Mouse (Mus musculus) c-Kit-negative CD71-positive TER-119-positive erythroid progenitor cells, embryonic 14.5 days (primary cell): ENCODE results near the gene Tef.

Experiments
- DNase-seq: peaks from one replicate; pipeline ENCODE4 v3.0.0-alpha.2; 2013; ENCODE audit warnings: low read depth, low spot score

Gene Tef

GRCm38 (mm10) chr15:81848301-81848700, 46.1 kb downstream of the Tef start:
- DNase-seq = peak; percentile 65

- no peak for DNase-seq
Measured at GRCm38 (mm10) chr15:81849104-81849503, 46.9 kb downstream of the Tef start.

DNA sequence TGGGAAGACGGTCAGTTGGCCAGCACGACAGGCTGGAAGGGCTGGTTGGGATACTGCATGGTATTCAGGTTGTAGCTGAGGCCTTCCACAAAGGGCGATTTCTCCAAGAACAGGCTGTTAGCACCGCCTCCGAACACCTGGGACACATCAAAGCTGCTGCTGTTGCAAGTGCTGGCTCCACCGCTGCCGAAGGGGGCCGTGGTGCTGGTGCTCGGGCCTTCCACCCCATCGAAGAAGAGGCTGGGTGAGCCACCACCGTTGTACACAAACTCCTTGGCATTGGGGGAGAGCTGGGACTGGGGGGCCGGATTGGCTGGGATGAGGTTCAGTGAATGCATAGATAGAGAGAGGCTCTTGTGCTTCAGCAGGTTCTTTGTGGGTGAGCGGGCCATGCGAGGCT, 48.5 kb downstream of the Tef start:
- DNase-seq = no peak

GRCm38 (mm10) chr15:81851375-81851774, 49.2 kb downstream of the Tef start:
- DNase-seq = no peak

DNA sequence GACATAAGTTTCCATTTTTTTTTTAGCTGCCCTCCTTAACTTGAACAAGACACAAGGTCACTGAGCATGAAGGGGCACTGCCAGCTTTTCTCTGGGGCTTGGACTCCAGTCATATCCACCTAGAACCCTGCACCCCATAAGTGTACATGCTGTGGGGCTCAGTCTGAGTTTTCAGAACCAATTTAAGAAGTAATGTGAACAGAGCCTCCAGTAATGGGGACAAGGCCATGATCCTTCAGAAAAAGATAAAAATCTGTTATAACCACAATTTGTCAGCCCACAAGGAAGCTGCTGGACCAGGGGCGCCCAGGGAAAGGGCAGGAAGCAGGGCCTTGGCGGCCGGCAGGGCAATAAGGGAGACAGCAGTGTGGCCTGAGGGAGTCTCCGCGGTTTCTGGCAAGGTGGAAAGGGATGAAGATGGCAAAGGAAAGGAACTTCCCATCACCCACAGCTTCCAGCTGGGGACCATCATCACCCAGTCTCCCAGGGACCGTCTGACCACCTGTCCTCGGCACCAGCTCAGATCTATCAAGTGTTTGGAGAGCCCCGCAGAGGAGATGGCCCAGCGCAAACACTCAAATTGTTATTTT, 50.3 kb downstream of the Tef start:
- no peak for DNase-seq

DNA sequence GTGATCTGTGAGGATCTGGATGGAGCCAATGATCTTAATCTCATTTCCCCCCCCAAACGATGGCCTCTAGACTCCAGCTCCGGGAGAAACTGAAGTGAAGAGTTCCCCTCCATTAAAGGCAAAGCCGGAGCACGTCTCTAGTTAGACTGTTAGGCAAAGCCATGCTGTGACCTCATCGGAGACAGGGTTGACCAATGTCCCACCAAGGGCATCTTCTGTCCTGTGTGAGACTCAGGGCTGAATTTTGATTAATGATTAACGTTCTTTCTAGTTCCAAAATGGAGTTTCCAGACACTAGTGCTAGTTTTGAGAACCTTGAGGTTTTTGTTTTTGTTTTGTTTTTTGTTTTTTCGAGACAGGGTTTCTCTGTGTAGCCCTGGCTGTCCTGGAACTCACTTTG, 50.9 kb downstream of the Tef start:
- no peak for DNase-seq

DNA sequence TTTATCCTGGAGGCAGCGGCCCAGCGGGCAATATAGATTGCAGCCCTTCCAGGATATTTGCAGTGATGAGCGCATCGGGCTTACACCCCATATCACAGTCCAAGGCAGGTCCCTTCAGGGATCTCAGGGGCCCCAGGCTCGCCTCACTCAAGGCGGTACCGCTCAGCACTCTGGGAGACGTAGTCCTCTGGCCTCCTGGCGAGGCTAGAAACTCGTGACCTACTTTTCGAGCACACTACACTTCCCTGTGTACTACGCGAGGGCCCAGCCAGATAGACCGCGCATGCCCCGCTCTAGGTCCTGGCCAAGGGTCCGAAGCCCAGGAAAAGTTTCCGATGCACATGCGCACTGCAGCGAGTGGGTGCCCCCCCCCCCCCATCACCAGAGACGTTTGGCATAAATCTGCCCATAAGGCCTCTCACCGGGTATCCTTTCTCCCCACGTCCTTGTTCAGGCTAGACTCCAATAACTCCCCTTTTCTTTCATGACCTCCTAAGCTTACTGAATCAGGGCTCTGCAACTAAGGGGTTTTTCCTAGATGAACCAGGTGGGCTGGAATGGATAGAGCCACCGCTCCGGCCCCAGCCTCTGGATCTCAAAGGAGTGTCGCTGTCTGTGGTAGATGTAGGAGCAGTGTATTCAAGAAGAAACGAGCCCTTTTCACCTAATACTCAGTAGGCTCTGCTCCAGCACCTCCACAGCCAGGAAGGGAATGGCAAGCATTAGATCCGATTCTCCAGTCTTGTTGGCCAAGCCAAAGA, 54.0 kb downstream of the Tef start:
- DNase-seq = peak; percentile 77

DNA sequence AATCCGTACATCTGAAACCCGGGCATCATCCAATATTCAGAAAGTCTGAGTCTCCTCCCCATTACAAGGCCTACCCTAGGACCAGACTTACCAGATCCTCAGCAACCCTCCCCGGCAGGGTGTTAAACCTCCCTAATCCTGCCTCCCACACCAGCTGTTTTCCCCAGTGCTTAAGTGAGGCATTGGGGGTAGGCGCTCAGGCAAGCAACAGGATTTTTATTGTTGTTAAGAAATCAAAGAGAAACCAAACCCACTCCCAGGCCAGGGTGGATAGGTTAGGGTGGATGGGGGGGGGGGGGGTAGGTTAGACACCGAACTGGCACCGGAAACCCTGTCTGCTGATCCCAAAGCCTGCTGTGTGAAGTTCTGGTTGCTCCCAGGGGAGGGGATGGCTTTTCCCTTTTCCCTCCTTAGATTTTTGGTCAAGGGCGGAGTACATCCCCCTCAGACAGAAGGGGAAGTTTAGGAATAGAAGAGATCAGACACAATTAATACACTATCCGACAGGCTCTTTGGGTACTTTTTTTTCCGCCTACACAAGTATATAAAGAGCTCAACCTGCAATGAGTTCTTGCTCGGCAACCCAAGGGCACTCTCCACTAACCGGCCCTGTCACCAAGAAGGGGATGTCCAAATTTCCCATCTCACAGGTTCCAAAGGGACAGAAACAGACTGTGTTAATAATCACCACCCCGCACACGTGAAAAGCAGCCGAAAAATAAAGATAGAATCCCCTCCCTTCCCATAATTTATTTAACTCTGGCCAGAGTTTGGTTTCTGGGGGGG, 54.9 kb downstream of the Tef start:
- DNase-seq = no peak

GRCm38 (mm10) chr15:81857724-81858116, 55.5 kb downstream of the Tef start:
- DNase-seq = no peak

DNA sequence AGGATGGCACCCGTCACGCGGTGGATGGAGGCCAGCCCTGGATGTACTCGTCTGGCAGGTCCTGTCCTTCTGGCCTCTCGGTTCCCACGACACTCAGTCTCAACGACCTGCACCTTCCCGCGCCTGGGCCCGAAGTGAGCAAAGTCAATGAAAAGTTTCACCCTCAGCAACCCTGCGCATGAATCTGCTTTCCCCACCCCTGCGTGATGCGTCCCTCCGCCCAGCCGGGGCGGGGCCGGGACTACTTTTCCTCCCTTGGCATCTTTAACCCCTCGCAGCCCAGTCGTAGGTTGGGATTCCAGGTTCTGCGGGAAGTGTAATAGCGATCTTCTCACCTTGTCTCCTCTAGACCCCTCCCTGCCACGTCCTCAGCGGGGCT, 55.9 kb downstream of the Tef start:
- DNase-seq = peak; percentile 79

DNA sequence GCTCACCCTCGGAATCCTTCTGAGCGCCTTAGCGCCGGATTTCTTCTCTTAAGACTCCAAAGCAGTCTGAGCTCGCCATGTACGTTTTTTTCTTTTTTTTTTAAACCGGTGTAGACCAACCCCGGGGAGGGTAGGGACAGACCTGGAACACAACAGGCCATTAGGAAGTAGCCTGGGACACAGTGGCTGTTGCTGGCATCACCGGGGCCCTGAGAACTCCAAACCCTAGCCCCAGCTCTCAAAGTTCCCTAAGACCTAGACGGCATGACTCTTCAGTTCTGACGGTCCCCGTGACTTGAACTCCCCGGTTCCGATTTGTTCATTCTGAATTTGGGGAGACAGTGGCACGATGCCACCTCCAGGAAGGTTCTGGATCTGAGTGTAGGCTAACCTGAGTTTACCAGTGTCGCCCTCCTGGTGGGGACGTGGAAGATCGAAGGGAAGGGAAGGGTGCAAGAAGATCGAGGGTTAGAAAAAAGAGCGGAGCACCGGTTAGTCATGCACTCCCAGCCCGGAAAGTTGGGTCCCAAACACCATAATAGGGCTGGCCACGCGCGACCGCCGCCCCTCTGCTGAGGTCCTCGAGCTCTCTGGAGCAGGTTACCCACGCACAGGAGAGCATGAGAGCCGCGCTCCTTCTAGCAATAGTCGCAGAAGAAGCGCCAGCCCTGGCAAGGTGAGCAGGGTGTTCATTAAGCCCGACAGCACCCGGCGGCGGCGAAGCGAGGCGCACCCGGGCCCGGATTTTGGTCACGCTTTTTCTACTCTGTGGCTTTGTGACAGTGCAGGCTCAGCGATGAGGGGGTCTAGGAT, 56.5 kb downstream of the Tef start, which contains the start of gene Tob2:
Gene Tob2 (minus strand): TSS at position 280 of the 813 bp plus-strand sequence.
- peak; percentile 56 for DNase-seq

DNA sequence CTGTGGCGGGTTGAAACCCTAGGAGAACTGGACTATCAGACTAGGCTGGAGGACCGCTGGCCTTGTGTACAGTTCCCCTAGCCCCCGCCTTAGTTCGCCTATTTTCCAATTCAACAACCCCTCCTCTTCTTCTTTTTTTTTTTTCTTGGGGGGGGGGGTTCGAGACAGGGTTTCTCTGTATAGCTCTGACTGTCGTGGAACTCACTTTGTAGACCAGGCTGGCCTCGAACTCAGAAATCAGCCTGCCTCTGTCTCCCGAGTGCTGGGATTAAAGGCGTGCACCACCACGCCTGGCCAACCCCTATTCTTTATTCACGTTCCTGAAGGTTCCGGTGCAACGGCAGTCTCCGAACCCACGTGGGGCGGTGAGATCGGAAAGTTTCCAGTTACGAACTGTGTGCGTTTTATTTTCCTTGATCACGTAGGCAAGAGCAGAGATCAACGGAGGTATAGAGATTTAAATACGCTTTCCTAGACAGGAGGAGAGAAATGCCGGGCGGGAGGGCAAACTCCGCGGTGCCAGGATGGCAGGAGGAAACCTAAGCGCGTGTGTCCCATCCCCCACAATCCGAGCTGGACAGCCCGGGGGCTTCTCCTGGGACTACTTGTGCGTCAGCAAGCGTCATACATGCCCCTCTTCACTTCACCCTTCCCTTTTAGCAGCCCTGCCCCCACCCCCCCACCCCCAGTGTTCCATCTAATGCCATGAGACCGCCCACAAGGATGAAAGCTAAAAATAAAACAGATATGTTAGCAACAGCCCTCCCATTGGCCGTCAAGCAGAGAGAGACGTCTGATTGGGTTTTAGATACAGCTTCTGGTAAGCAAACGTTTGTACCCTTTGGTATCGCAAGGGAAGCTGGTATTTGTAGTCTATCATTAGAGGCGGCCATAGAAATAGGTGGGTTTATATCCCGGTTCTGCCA, 57.4 kb downstream of the Tef start:
- no peak for DNase-seq

- no peak for DNase-seq
Measured at GRCm38 (mm10) chr15:81860471-81861135, 58.4 kb downstream of the Tef start.

DNA sequence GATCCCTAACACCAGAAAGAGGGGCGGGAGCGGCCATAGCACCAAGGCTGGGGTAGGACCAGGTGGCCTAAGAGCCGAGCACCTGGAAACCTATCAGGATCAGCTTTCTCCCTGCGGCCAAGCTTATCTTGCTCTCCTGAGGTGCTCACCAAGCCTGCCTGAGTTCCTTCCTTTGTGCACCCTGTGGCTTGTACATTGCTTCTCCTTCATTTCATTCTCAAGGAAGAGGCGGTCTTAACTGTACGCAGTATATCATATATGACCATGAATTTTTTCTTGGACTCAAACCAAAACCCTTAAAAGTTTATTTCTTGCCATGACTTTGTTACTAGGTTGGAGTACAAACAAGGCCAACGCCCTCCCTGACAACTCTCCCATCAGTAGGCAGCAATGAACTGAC, 62.0 kb downstream of the Tef start:
- DNase-seq = no peak

- DNase-seq = no peak
Measured at GRCm38 (mm10) chr15:81869985-81870384, 67.8 kb downstream of the Tef start.

DNA sequence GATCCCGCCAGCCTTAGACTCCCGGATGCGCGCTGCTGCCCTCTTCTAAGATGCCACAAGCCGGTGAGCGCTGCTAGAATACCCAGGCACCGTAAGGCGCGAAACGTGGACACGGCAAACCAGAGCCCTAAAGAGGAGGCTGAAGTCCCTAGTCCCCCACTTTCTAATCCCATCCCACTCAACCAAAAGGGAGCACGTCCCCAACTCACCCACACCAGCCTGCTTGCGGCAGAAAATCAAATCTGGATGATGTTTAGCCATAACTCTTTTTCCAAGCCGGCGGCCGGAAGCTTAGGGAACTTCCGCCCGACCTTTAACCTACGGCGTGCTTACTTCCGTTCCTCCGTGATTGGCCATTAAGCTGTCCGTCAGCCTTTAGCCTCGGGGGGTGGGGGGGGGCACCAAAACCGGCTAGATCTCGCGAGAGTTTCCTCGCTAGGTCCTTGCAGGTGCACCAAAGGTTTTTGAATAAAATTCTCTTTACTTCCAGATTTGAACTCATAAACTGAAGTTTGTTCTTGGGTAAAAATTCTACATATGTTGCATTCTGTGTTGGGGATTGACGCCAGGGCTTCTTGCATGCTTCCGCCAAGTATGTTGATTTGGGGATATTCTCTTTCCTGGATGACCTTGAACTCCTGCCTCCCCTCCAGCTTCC, 69.5 kb downstream of the Tef start, which contains the start of gene Phf5a:
Gene Phf5a (minus strand): TSS at position 308 of the 658 bp plus-strand sequence.
- DNase-seq = peak; percentile 90

DNA sequence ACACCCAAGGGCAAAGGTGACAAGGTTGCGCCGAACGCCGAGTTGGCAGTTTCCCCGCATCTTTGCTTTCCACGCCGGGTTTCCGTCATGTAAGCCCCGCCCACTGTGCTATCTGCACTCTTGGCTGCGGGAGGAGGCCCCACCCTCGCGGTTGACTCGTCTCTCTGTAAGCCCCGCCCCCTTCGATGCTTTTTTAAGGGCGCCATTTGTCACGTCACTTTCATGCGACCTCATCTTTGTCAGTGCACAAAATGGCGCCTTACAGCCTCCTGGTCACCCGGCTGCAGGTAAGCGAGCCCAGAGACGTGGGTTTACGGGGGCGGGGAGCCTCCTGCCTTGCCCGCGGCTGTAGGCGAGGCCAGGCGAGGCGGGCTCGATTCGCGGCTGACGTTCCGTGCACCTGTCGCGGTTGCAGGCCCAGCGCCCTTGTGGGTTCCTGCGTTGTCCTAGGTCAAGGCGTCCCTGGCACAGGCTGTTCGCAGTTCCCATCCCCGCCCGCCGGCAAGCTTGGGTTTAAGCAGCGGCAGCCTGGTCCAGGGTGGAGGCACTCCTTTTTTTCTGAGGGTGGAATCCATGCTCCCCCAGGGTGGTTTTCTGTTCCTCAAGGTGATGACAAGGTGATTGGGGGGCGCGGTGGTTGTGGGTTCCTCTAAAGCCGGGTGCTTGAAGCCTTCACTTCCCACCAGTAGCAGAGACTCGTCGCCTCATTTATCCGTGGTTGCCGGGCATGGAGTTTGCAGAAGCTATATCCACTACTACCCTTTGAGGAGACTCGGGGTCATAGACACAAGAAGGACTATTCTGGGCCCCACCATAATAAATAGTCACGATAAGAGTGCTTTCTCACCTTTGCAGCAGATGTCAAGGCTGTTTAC, 70.3 kb downstream of the Tef start, which contains the start of gene Aco2:
Gene Aco2 (plus strand): TSS at position 48 of the 875 bp plus-strand sequence.
- peak; percentile 100 for DNase-seq
